Mouse (Mus musculus): ENCODE data around the gene Atad3a. TPM values are rescaled to one million over a fixed set of nuclear protein-coding genes. Genes with fewer than 3 reads are reported as not detected.

Atad3a gene
- polyA plus RNA-seq, 1 experiment: 78.2 TPM

GRCm38 (mm10) chr4:155785819-155786218 is 24.9 kb upstream of the Atad3a start, which contains the start of gene Tmem88b:
Gene Tmem88b (minus strand): TSS chr4:155785874.
- Histone ChIP-seq H3K36me3 (ENCODE audit: control insufficient read depth, insufficient read depth, low read length, poor library complexity, severe bottlenecking) (no peaks in the 10 kb centered on the region), H3K9ac (ENCODE audit: low read depth, poor library complexity, severe bottlenecking) (peak within 1 kb of the TSS; percentile 59; the same call in 1 of the 2 replicates), H3K27me3 (ENCODE audit: control insufficient read depth, insufficient read depth, low read length, poor library complexity, severe bottlenecking) (no peaks in the 10 kb centered on the region), H3K4me1 (ENCODE audit: control insufficient read depth, insufficient read depth, low read length) (no peaks in the 10 kb centered on the region), H3K9me3 (replicated peaks; ENCODE audit: control insufficient read depth, insufficient read depth, low read length, poor library complexity, severe bottlenecking) (no peaks in the 10 kb centered on the region), H3K4me3 (ENCODE audit: low read depth, low read length) (no peak within 1 kb of the TSS), H3K27ac (ENCODE audit: insufficient read depth, low read length) (no peak within 1 kb of the TSS)
- no peak for TF ChIP-seq POLR2A (IDR thresholded peaks at IDR 0.05; ENCODE audit: insufficient read depth, low read length)
- TF ChIP-seq EP300 (IDR thresholded peaks at IDR 0.05; ENCODE audit: insufficient read depth, low read depth, low read length): no peak
- TF ChIP-seq CTCF (IDR thresholded peaks at IDR 0.05; ENCODE audit: low read depth, low read length): no peak

GRCm38 (mm10) chr4:155785246-155785645 is 24.4 kb upstream of the Atad3a start:
- H3K4me3 ChIP-seq (ENCODE audit: low read depth, low read length): no peak overlapping the region
- H3K27me3 ChIP-seq (ENCODE audit: control insufficient read depth, insufficient read depth, low read length, poor library complexity, severe bottlenecking): no peaks in the 10 kb centered on the region
- no peaks in the 10 kb centered on the region for H3K4me1 ChIP-seq (ENCODE audit: control insufficient read depth, insufficient read depth, low read length)
- no peaks in the 10 kb centered on the region for H3K36me3 ChIP-seq (ENCODE audit: control insufficient read depth, insufficient read depth, low read length, poor library complexity, severe bottlenecking)
- no peak overlapping the region for H3K9ac ChIP-seq (ENCODE audit: low read depth, poor library complexity, severe bottlenecking)
- H3K9me3 ChIP-seq (replicated peaks; ENCODE audit: control insufficient read depth, insufficient read depth, low read length, poor library complexity, severe bottlenecking): no peaks in the 10 kb centered on the region
- no peak overlapping the region for H3K27ac ChIP-seq (ENCODE audit: insufficient read depth, low read length)
- TF ChIP-seq CTCF (IDR thresholded peaks at IDR 0.05; ENCODE audit: low read depth, low read length) (no peak), POLR2A (IDR thresholded peaks at IDR 0.05; ENCODE audit: insufficient read depth, low read length) (no peak), EP300 (IDR thresholded peaks at IDR 0.05; ENCODE audit: insufficient read depth, low read depth, low read length) (no peak)

GRCm38 (mm10) chr4:155784081-155784701 is 23.3 kb upstream of the Atad3a start:
- H3K4me1 ChIP-seq (ENCODE audit: control insufficient read depth, insufficient read depth, low read length): no peaks in the 10 kb centered on the region
- H3K9ac ChIP-seq (ENCODE audit: low read depth, poor library complexity, severe bottlenecking): peak overlapping the region; percentile 59
- TF ChIP-seq POLR2A (IDR thresholded peaks at IDR 0.05; ENCODE audit: insufficient read depth, low read length) (no peak), CTCF (IDR thresholded peaks at IDR 0.05; ENCODE audit: low read depth, low read length) (peak; percentile 37), EP300 (IDR thresholded peaks at IDR 0.05; ENCODE audit: insufficient read depth, low read depth, low read length) (no peak)
- H3K27ac ChIP-seq (ENCODE audit: insufficient read depth, low read length): no peak overlapping the region
- peak overlapping the region; percentile 63 for H3K4me3 ChIP-seq (ENCODE audit: low read depth, low read length)
- no peaks in the 10 kb centered on the region for H3K36me3 ChIP-seq (ENCODE audit: control insufficient read depth, insufficient read depth, low read length, poor library complexity, severe bottlenecking)
- H3K9me3 ChIP-seq (replicated peaks; ENCODE audit: control insufficient read depth, insufficient read depth, low read length, poor library complexity, severe bottlenecking): no peaks in the 10 kb centered on the region
- no peaks in the 10 kb centered on the region for H3K27me3 ChIP-seq (ENCODE audit: control insufficient read depth, insufficient read depth, low read length, poor library complexity, severe bottlenecking)

GRCm38 (mm10) chr4:155783486-155784080 is 22.7 kb upstream of the Atad3a start:
- TF ChIP-seq POLR2A (IDR thresholded peaks at IDR 0.05; ENCODE audit: insufficient read depth, low read length) (no peak), EP300 (IDR thresholded peaks at IDR 0.05; ENCODE audit: insufficient read depth, low read depth, low read length) (no peak), CTCF (IDR thresholded peaks at IDR 0.05; ENCODE audit: low read depth, low read length) (no peak)
- Histone ChIP-seq H3K27ac (ENCODE audit: insufficient read depth, low read length) (no peak overlapping the region), H3K9ac (ENCODE audit: low read depth, poor library complexity, severe bottlenecking) (peak overlapping the region; percentile 59), H3K4me1 (ENCODE audit: control insufficient read depth, insufficient read depth, low read length) (no peaks in the 10 kb centered on the region), H3K27me3 (ENCODE audit: control insufficient read depth, insufficient read depth, low read length, poor library complexity, severe bottlenecking) (no peaks in the 10 kb centered on the region), H3K9me3 (replicated peaks; ENCODE audit: control insufficient read depth, insufficient read depth, low read length, poor library complexity, severe bottlenecking) (no peaks in the 10 kb centered on the region), H3K36me3 (ENCODE audit: control insufficient read depth, insufficient read depth, low read length, poor library complexity, severe bottlenecking) (no peaks in the 10 kb centered on the region), H3K4me3 (ENCODE audit: low read depth, low read length) (peak overlapping the region; percentile 63)

- Histone ChIP-seq H3K36me3 (ENCODE audit: control insufficient read depth, insufficient read depth, low read length, poor library complexity, severe bottlenecking) (no peaks in the 10 kb centered on the region), H3K27ac (ENCODE audit: insufficient read depth, low read length) (no peak overlapping the region), H3K4me3 (ENCODE audit: low read depth, low read length) (no peak overlapping the region), H3K9ac (ENCODE audit: low read depth, poor library complexity, severe bottlenecking) (no peak overlapping the region), H3K9me3 (replicated peaks; ENCODE audit: control insufficient read depth, insufficient read depth, low read length, poor library complexity, severe bottlenecking) (no peaks in the 10 kb centered on the region), H3K4me1 (ENCODE audit: control insufficient read depth, insufficient read depth, low read length) (peaks cover 7% of the 10 kb centered on the region), H3K27me3 (ENCODE audit: control insufficient read depth, insufficient read depth, low read length, poor library complexity, severe bottlenecking) (no peaks in the 10 kb centered on the region)
- TF ChIP-seq POLR2A (IDR thresholded peaks at IDR 0.05; ENCODE audit: insufficient read depth, low read length): no peak
- no peak for TF ChIP-seq CTCF (IDR thresholded peaks at IDR 0.05; ENCODE audit: low read depth, low read length)
- no peak for TF ChIP-seq EP300 (IDR thresholded peaks at IDR 0.05; ENCODE audit: insufficient read depth, low read depth, low read length)
Measured at GRCm38 (mm10) chr4:155780895-155781294, 20.0 kb upstream of the Atad3a start.

GRCm38 (mm10) chr4:155779498-155779897 is 18.6 kb upstream of the Atad3a start:
- Histone ChIP-seq H3K4me1 (ENCODE audit: control insufficient read depth, insufficient read depth, low read length) (peaks cover 7% of the 10 kb centered on the region), H3K9ac (ENCODE audit: low read depth, poor library complexity, severe bottlenecking) (no peak overlapping the region)

More at GRCm38 (mm10) chr4:155779498-155779897, 18.6 kb upstream of the Atad3a start:
- Histone ChIP-seq H3K36me3 (ENCODE audit: control insufficient read depth, insufficient read depth, low read length, poor library complexity, severe bottlenecking) (no peaks in the 10 kb centered on the region), H3K27me3 (ENCODE audit: control insufficient read depth, insufficient read depth, low read length, poor library complexity, severe bottlenecking) (no peaks in the 10 kb centered on the region), H3K9me3 (replicated peaks; ENCODE audit: control insufficient read depth, insufficient read depth, low read length, poor library complexity, severe bottlenecking) (no peaks in the 10 kb centered on the region), H3K4me3 (ENCODE audit: low read depth, low read length) (no peak overlapping the region), H3K27ac (ENCODE audit: insufficient read depth, low read length) (no peak overlapping the region)
- TF ChIP-seq POLR2A (IDR thresholded peaks at IDR 0.05; ENCODE audit: insufficient read depth, low read length) (no peak), CTCF (IDR thresholded peaks at IDR 0.05; ENCODE audit: low read depth, low read length) (no peak), EP300 (IDR thresholded peaks at IDR 0.05; ENCODE audit: insufficient read depth, low read depth, low read length) (no peak)
